Mouse (Mus musculus) spleen, adult 2 months (tissue): Measurements from ENCODE around the gene Ppp1r14b.

Source experiments
- CTCF ChIP-seq: fragments of 200-500 bp; IDR thresholded peaks from 2 replicates; pipeline ENCODE4 v1.5.1; 2011; ENCODE audit warnings: mild to moderate bottlenecking, inconsistent platforms; ENCODE audit not compliant: insufficient read depth, insufficient read length, insufficient replicate concordance; ENCODE audit errors: extremely low read depth
- POLR2A ChIP-seq: fragments of 200-500 bp; IDR thresholded peaks from 2 replicates; pipeline ENCODE4 v1.6.1; 2011; ENCODE audit warnings: low read depth, low read length, inconsistent platforms

- TF ChIP-seq CTCF (no peak; the same call in 1 of the 2 replicates), POLR2A (no peak)
Measured at GRCm38 (mm10) chr19:6936299-6936698, 38.5 kb upstream of the Ppp1r14b start.
